Mouse (Mus musculus) intestine, embryonic 14.5 days (tissue): ENCODE results near the gene Ing5. TPM values are rescaled to one million over a fixed set of nuclear protein-coding genes. Genes with fewer than 3 reads are reported as not detected.
A peak's percentile ranks its signal among the peaks of the same experiment; 100 is the strongest.

Experiments
- ATAC-seq: fragments of 200-750 bp; cut with Nextera tagmentation; replicated peaks from 2 replicates; pipeline ENCODE4 v1.8.0; 2017; ENCODE audit warnings: low read depth, moderate number of reproducible peaks, moderate TSS enrichment, moderate library complexity; ENCODE audit not compliant: low FRiP score, low TSS enrichment
- DNase-seq: peaks from one replicate; pipeline ENCODE4 v3.0.0-alpha.2; 2018; ENCODE audit warnings: low spot score
- H3K27ac ChIP-seq: fragments of 300-500 bp; sonication (generic); 2 replicates; pipeline ENCODE4 v1.5.1; 2014; ENCODE audit warnings: low read depth, mild to moderate bottlenecking, control low read depth
- H3K27me3 ChIP-seq: fragments of 300-500 bp; sonication (generic); replicated peaks from 2 replicates; pipeline ENCODE4 v1.6.1; 2014; ENCODE audit warnings: low read length, control low read depth; ENCODE audit not compliant: control insufficient read depth, insufficient read depth
- H3K36me3 ChIP-seq: fragments of 300-500 bp; sonication (generic); 2 replicates; pipeline ENCODE4 v1.6.1; 2014; ENCODE audit warnings: low read length, control low read depth; ENCODE audit not compliant: control insufficient read depth, insufficient read depth
- H3K4me1 ChIP-seq: fragments of 300-500 bp; sonication (generic); replicated peaks from 2 replicates; pipeline ENCODE4 v1.6.1; 2014; ENCODE audit warnings: low read length, control low read depth, mixed read lengths; ENCODE audit not compliant: control insufficient read depth, insufficient read depth
- H3K4me2 ChIP-seq: fragments of 300-500 bp; sonication (generic); 2 replicates; pipeline ENCODE4 v1.6.1; 2014; ENCODE audit warnings: low read length
- H3K4me3 ChIP-seq: fragments of 300-500 bp; sonication (generic); 2 replicates; pipeline ENCODE4 v1.5.1; 2014; ENCODE audit warnings: low read depth, low read length, control low read depth, mixed read lengths
- H3K9ac ChIP-seq: fragments of 300-500 bp; sonication (generic); 2 replicates; pipeline ENCODE4 v1.6.1; 2014; ENCODE audit warnings: mild to moderate bottlenecking, low read length
- H3K9me3 ChIP-seq: fragments of 300-500 bp; sonication (generic); 2 replicates; pipeline ENCODE4 v1.6.1; 2016; ENCODE audit warnings: low read length, control low read depth; ENCODE audit not compliant: control insufficient read depth
- WGBS: fragments of 180-500 bp; shearing (Covaris S2); extraction: QIAGEN DNeasy Blood & Tissue Kit; methylation state at CpG from one replicate; pipeline ENCODE4 v1.1.7; 2014; 5-methylcytosine and 5-hydroxymethylcytosine counted together
- polyA plus RNA-seq: library from polyadenylated mRNA; unstranded; fragments of >200 nt; fragmentation: Nextera tagmentation; extraction: Ambion mirVana; gene quantifications from 2 replicates; pipeline ENCODE4 v1.2.1, GENCODE M21; 2014

Ing5 gene
- polyA plus RNA-seq, 1 experiment from 2014 or later: 19.7 TPM

GRCm38 (mm10) chr1:93767600-93767999 is 36.2 kb upstream of the Ing5 start:
- no peaks in the 10 kb centered on the region for H3K4me1 ChIP-seq
- H3K36me3 ChIP-seq: peaks cover 13% of the 10 kb centered on the region
- H3K27me3 ChIP-seq: no peaks in the 10 kb centered on the region
- H3K27ac ChIP-seq: no peak overlapping the region
- DNase-seq: no peak
- H3K4me2 ChIP-seq: no peak overlapping the region
- H3K4me3 ChIP-seq: no peak overlapping the region
- no peak for ATAC-seq
- 95% methylated on average over 6 of the region's 6 CpGs for WGBS
- H3K9me3 ChIP-seq: no peaks in the 10 kb centered on the region
- no peak overlapping the region for H3K9ac ChIP-seq

- Histone ChIP-seq H3K36me3 (peaks cover 28% of the 10 kb centered on the region), H3K9me3 (no peaks in the 10 kb centered on the region), H3K9ac (no peak overlapping the region), H3K27ac (no peak overlapping the region), H3K4me1 (no peaks in the 10 kb centered on the region), H3K4me2 (no peak overlapping the region), H3K27me3 (no peaks in the 10 kb centered on the region), H3K4me3 (no peak overlapping the region)
- 99% methylated on average over 3 of the region's 3 CpGs for WGBS
- no peak for DNase-seq
- no peak for ATAC-seq
These were observed 33.9 kb upstream of the Ing5 start for GRCm38 (mm10) chr1:93769901-93770300.

- H3K4me1 ChIP-seq: no peaks in the 10 kb centered on the region
- H3K27me3 ChIP-seq: no peaks in the 10 kb centered on the region
- no peak overlapping the region for H3K4me2 ChIP-seq
- peaks cover 76% of the 10 kb centered on the region for H3K36me3 ChIP-seq
- no peak overlapping the region for H3K4me3 ChIP-seq
- no peak for ATAC-seq
- no peaks in the 10 kb centered on the region for H3K9me3 ChIP-seq
- H3K27ac ChIP-seq: no peak overlapping the region
- WGBS: 95% methylated on average over 5 of the region's 5 CpGs
- H3K9ac ChIP-seq: no peak overlapping the region
- no peak for DNase-seq
These were observed 27.1 kb upstream of the Ing5 start for GRCm38 (mm10) chr1:93776686-93777085.

- H3K36me3 ChIP-seq: peaks cover 95% of the 10 kb centered on the region
- H3K4me3 ChIP-seq: no peak overlapping the region
- DNase-seq (no peak), ATAC-seq (no peak)
- H3K9ac ChIP-seq: no peak overlapping the region
- WGBS: 82% methylated on average over 2 of the region's 2 CpGs
- H3K27ac ChIP-seq: no peak overlapping the region
- H3K27me3 ChIP-seq: no peaks in the 10 kb centered on the region
- H3K9me3 ChIP-seq: no peaks in the 10 kb centered on the region; the same call in 1 of the 2 replicates
- no peaks in the 10 kb centered on the region for H3K4me1 ChIP-seq
- H3K4me2 ChIP-seq: no peak overlapping the region
These were observed 16.9 kb upstream of the Ing5 start for GRCm38 (mm10) chr1:93786912-93787311.

GRCm38 (mm10) chr1:93794526-93794925 is 9.2 kb upstream of the Ing5 start:
- Histone ChIP-seq H3K4me2 (no peak overlapping the region), H3K4me1 (no peaks in the 10 kb centered on the region), H3K36me3 (peaks cover 85% of the 10 kb centered on the region), H3K27me3 (no peaks in the 10 kb centered on the region), H3K4me3 (no peak overlapping the region), H3K27ac (no peak overlapping the region), H3K9me3 (no peaks in the 10 kb centered on the region; the same call in 1 of the 2 replicates), H3K9ac (no peak overlapping the region)
- 94% methylated on average over 8 of the region's 8 CpGs for WGBS
- DNase-seq: no peak
- no peak for ATAC-seq

GRCm38 (mm10) chr1:93795886-93796285 is 7.9 kb upstream of the Ing5 start:
- Histone ChIP-seq H3K27me3 (no peaks in the 10 kb centered on the region), H3K36me3 (peaks cover 85% of the 10 kb centered on the region), H3K9ac (no peak overlapping the region), H3K27ac (no peak overlapping the region), H3K9me3 (no peaks in the 10 kb centered on the region; the same call in 1 of the 2 replicates), H3K4me1 (no peaks in the 10 kb centered on the region; the same call in 1 of the 2 replicates), H3K4me2 (no peak overlapping the region), H3K4me3 (no peak overlapping the region)
- 84% methylated on average over 8 of the region's 8 CpGs for whole genome bisulfite sequencing
- ATAC-seq (no peak), DNase-seq (no peak)

- Histone ChIP-seq H3K4me1 (peaks cover 18% of the 10 kb centered on the region), H3K27me3 (no peaks in the 10 kb centered on the region), H3K9ac (peak overlapping the region; percentile 72), H3K9me3 (no peaks in the 10 kb centered on the region), H3K4me2 (peak overlapping the region; percentile 94), H3K36me3 (peaks cover 44% of the 10 kb centered on the region), H3K4me3 (peak overlapping the region; percentile 63), H3K27ac (no peak overlapping the region; the same call in 1 of the 2 replicates)
- 75% methylated on average over 21 of the region's 21 CpGs for WGBS
- no peak for DNase-seq
- ATAC-seq: no peak
These were observed 2.9 kb upstream of the Ing5 start for GRCm38 (mm10) chr1:93800670-93801503.

- peaks cover 18% of the 10 kb centered on the region for H3K4me1 ChIP-seq
- DNase-seq (peak; percentile 92), ATAC-seq (peak; percentile 63)
- WGBS: under 1% methylated on average over 42 of the region's 42 CpGs
- no peaks in the 10 kb centered on the region for H3K9me3 ChIP-seq
- H3K27ac ChIP-seq: peak within 1 kb of the TSS; percentile 84
- H3K36me3 ChIP-seq: peaks cover 47% of the 10 kb centered on the region
- peak within 1 kb of the TSS; percentile 94 for H3K4me2 ChIP-seq
- peak within 1 kb of the TSS; percentile 72 for H3K9ac ChIP-seq
- peak within 1 kb of the TSS; percentile 63 for H3K4me3 ChIP-seq
- H3K27me3 ChIP-seq: no peaks in the 10 kb centered on the region
These were observed 2.0 kb upstream of the Ing5 start, which contains the start of gene Dtymk for GRCm38 (mm10) chr1:93801741-93802238. TSS of gene Dtymk (minus strand) at chr1:93801934.
